Mouse (Mus musculus) neural tube, embryonic 13.5 days (tissue): ENCODE measurements around the gene Cpsf3. TPM values are rescaled to one million over a fixed set of nuclear protein-coding genes. Genes with fewer than 3 reads are reported as not detected.

Experiments used
- ATAC-seq: fragments of 200-750 bp; cut with Nextera tagmentation; 2 replicates; pipeline ENCODE4 v1.8.0; 2017; ENCODE audit warnings: low read depth, mild to moderate bottlenecking, moderate TSS enrichment, moderate library complexity
- H3K27ac ChIP-seq: fragments of 300-500 bp; sonication (generic); replicated peaks from 2 replicates; pipeline ENCODE4 v1.5.1; 2015; ENCODE audit warnings: moderate library complexity, mild to moderate bottlenecking, inconsistent platforms
- H3K27me3 ChIP-seq: fragments of 300-500 bp; sonication (generic); 2 replicates; pipeline ENCODE4 v1.6.1; 2015; ENCODE audit warnings: mild to moderate bottlenecking, inconsistent platforms
- H3K36me3 ChIP-seq: fragments of 300-500 bp; sonication (generic); 2 replicates; pipeline ENCODE4 v1.6.1; 2015; ENCODE audit warnings: mild to moderate bottlenecking, inconsistent platforms
- H3K4me1 ChIP-seq: fragments of 300-500 bp; sonication (generic); replicated peaks from 2 replicates; pipeline ENCODE4 v1.6.1; 2015; ENCODE audit warnings: inconsistent platforms
- H3K4me2 ChIP-seq: fragments of 300-500 bp; sonication (generic); 2 replicates; pipeline ENCODE4 v1.6.1; 2015; ENCODE audit warnings: inconsistent platforms, mild to moderate bottlenecking, moderate library complexity
- H3K4me3 ChIP-seq: fragments of 300-500 bp; sonication (generic); 2 replicates; pipeline ENCODE4 v1.5.1; 2015; ENCODE audit warnings: mild to moderate bottlenecking, inconsistent platforms
- H3K9ac ChIP-seq: fragments of 300-500 bp; sonication (generic); 2 replicates; pipeline ENCODE4 v1.6.1; 2015; ENCODE audit warnings: moderate library complexity, mild to moderate bottlenecking, inconsistent platforms
- H3K9me3 ChIP-seq: fragments of 300-500 bp; sonication (generic); 2 replicates; pipeline ENCODE4 v1.6.1; 2016; ENCODE audit warnings: inconsistent platforms
- WGBS: fragments of 180-500 bp; shearing (Covaris S2); methylation state at CpG from one replicate; pipeline ENCODE4 v1.1.7; 2015; 5-methylcytosine and 5-hydroxymethylcytosine counted together
- polyA plus RNA-seq: library from polyadenylated mRNA; unstranded; fragments of >200 nt; fragmentation: Nextera tagmentation; extraction: Ambion mirVana; gene quantifications from 2 replicates; pipeline ENCODE4 v1.2.1, GENCODE M21; 2015

Gene Cpsf3
- polyA plus RNA-seq, result 91.5 and 102 TPM in 2 replicates

GRCm38 (mm10) chr12:21284761-21285441, at the start of gene Cpsf3:
Gene Cpsf3 (plus strand): TSS chr12:21285391.
- Histone ChIP-seq H3K9me3 (no peaks in the 10 kb centered on the region), H3K9ac (peak within 1 kb of the TSS; percentile 83), H3K4me3 (peak within 1 kb of the TSS; percentile 69), H3K27ac (peak within 1 kb of the TSS; percentile 92), H3K4me1 (peaks cover 36% of the 10 kb centered on the region), H3K27me3 (no peaks in the 10 kb centered on the region), H3K4me2 (peak within 1 kb of the TSS; percentile 67), H3K36me3 (peaks cover 2% of the 10 kb centered on the region)
- WGBS, result 51% methylated on average over 11 of the region's 11 CpGs
- ATAC-seq, result no peak

GRCm38 (mm10) chr12:21241965-21242364, 43.2 kb upstream of the Cpsf3 start:
- no peaks in the 10 kb centered on the region for H3K9me3 ChIP-seq
- H3K27ac ChIP-seq, result peak overlapping the region; percentile 66
- no peak overlapping the region for H3K4me2 ChIP-seq
- no peak overlapping the region for H3K4me3 ChIP-seq
- peaks cover 8% of the 10 kb centered on the region; the same call in 1 of the 2 replicates for H3K4me1 ChIP-seq
- peaks cover 70% of the 10 kb centered on the region for H3K36me3 ChIP-seq
- 36% methylated on average over 3 of the region's 3 CpGs for WGBS
- ATAC-seq, result peak; percentile 55
- no peak overlapping the region for H3K9ac ChIP-seq
- no peaks in the 10 kb centered on the region for H3K27me3 ChIP-seq

GRCm38 (mm10) chr12:21244375-21244960, 40.7 kb upstream of the Cpsf3 start:
- Histone ChIP-seq H3K9ac (no peak overlapping the region), H3K4me3 (no peak overlapping the region), H3K27ac (no peak overlapping the region), H3K9me3 (no peaks in the 10 kb centered on the region), H3K27me3 (no peaks in the 10 kb centered on the region), H3K36me3 (peaks cover 73% of the 10 kb centered on the region), H3K4me2 (no peak overlapping the region), H3K4me1 (peaks cover 8% of the 10 kb centered on the region; the same call in 1 of the 2 replicates)
- ATAC-seq, result no peak
- 94% methylated on average over 11 of the region's 11 CpGs for WGBS

GRCm38 (mm10) chr12:21247711-21248392, 37.3 kb upstream of the Cpsf3 start:
- Histone ChIP-seq H3K36me3 (peaks cover 88% of the 10 kb centered on the region), H3K4me1 (no peaks in the 10 kb centered on the region), H3K9me3 (no peaks in the 10 kb centered on the region), H3K27me3 (no peaks in the 10 kb centered on the region), H3K4me2 (no peak overlapping the region), H3K27ac (no peak overlapping the region), H3K4me3 (no peak overlapping the region), H3K9ac (no peak overlapping the region)
- WGBS, result 82% methylated on average over 7 of the region's 7 CpGs
- no peak for ATAC-seq

DNA sequence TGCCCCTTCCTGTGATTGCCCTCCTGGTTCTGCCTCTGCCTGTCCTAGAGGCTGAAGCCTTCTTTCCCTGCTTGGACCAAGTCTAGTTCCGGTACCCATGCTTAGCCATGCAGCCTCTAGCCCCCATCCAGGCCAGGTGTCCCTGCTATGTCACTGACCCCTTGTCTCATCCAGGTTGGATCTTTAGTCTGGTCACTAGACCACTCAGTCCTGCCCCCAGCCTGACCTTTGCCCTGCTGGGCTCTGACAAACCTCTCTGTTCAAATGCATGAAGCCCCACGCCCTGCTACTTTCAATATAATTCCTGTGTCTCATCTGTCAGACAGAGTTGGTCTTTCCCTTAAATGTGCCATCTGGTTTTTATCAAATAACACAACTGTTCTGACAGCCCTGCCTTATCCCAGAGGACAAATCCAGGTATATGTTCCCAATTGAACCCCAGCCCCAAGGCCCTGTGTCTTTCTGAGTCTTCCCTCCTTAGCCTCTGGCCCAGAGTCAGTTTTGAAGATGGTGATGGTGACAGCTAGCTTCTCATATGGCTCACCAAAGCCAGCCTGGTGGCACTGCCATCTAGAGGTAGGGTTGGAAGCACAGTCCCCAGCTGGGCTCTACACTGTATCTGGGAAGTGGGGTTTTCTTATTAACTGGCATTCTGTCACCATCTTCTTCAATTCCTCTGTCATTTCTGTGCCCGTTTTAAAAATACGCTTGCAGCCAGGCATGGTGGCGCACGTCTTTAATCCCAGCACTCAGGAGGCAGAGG, 24.5 kb upstream of the Cpsf3 start:
- no peak for ATAC-seq
- H3K4me1 ChIP-seq, result no peaks in the 10 kb centered on the region
- no peaks in the 10 kb centered on the region for H3K27me3 ChIP-seq
- no peak overlapping the region for H3K9ac ChIP-seq
- H3K9me3 ChIP-seq, result no peaks in the 10 kb centered on the region
- H3K36me3 ChIP-seq, result peaks cover 89% of the 10 kb centered on the region
- no peak overlapping the region for H3K27ac ChIP-seq
- H3K4me3 ChIP-seq, result no peak overlapping the region
- WGBS, result 93% methylated on average over 6 of the region's 6 CpGs
- H3K4me2 ChIP-seq, result no peak overlapping the region

DNA sequence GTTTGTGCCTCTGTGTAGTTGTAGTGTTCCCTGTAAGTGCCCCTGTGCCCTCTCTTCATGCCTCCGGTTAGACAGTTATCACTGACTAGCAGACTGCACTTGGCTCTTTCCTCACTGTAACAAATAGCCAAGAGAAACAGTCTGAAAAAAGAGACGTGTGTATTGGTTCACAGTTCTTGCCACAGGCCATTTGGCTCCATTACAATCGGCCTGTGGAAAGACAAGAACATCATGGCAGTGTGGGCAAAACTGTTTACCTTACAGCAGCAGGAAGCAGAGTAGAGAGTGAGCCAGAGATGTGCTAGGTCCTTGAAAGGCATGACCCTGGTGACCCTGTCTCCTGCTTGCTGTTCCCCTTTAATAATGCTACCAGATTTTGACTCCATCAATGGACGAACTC, 23.7 kb upstream of the Cpsf3 start:
- H3K4me1 ChIP-seq, result no peaks in the 10 kb centered on the region
- H3K27me3 ChIP-seq, result no peaks in the 10 kb centered on the region
- no peak for ATAC-seq
- no peak overlapping the region for H3K4me3 ChIP-seq
- H3K36me3 ChIP-seq, result peaks cover 87% of the 10 kb centered on the region
- no peak overlapping the region for H3K27ac ChIP-seq
- no peaks in the 10 kb centered on the region for H3K9me3 ChIP-seq
- 85% methylated on average over 4 of the region's 4 CpGs for WGBS
- no peak overlapping the region for H3K4me2 ChIP-seq
- no peak overlapping the region for H3K9ac ChIP-seq

- H3K9ac ChIP-seq, result no peak overlapping the region
- ATAC-seq, result no peak
- no peaks in the 10 kb centered on the region for H3K27me3 ChIP-seq
- no peak overlapping the region for H3K4me3 ChIP-seq
- H3K36me3 ChIP-seq, result peaks cover 81% of the 10 kb centered on the region
- 92% methylated on average over 5 of the region's 5 CpGs for WGBS
- H3K4me1 ChIP-seq, result no peaks in the 10 kb centered on the region
- no peak overlapping the region for H3K4me2 ChIP-seq
- H3K9me3 ChIP-seq, result no peaks in the 10 kb centered on the region
- H3K27ac ChIP-seq, result no peak overlapping the region
Observed at GRCm38 (mm10) chr12:21263256-21263655, 21.9 kb upstream of the Cpsf3 start.

DNA sequence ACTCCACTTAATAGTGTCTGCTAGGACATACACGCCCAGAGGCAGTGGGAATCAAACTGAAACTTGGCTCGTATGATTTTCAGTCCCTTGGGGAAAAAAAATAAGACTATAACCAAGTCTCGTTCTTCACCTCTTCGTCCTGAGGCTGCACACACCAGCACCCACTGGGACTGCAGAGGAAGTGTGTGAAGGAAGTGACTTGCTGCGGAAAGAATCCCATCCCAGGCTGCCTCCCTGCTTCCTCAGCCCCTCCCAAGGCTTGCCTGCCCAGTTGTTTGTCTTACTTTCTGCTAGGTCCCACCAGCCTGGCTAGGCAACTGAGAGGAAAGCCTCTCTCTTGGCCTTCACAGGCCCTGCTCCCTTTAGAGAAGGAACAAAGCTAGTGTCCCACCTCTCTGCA, 20.9 kb upstream of the Cpsf3 start:
- Histone ChIP-seq H3K9ac (no peak overlapping the region), H3K36me3 (peaks cover 83% of the 10 kb centered on the region), H3K27ac (no peak overlapping the region), H3K4me1 (no peaks in the 10 kb centered on the region), H3K4me3 (no peak overlapping the region), H3K27me3 (no peaks in the 10 kb centered on the region), H3K4me2 (no peak overlapping the region), H3K9me3 (no peaks in the 10 kb centered on the region)
- 85% methylated on average over 5 of the region's 5 CpGs for WGBS
- ATAC-seq, result no peak

- Histone ChIP-seq H3K9ac (no peak overlapping the region), H3K9me3 (no peaks in the 10 kb centered on the region), H3K27me3 (no peaks in the 10 kb centered on the region), H3K27ac (no peak overlapping the region), H3K4me1 (no peaks in the 10 kb centered on the region), H3K36me3 (peaks cover 84% of the 10 kb centered on the region), H3K4me2 (no peak overlapping the region), H3K4me3 (no peak overlapping the region)
- 72% methylated on average over 3 of the region's 3 CpGs for WGBS
- ATAC-seq, result no peak
Observed at GRCm38 (mm10) chr12:21264970-21265369, 20.2 kb upstream of the Cpsf3 start.

- no peaks in the 10 kb centered on the region for H3K4me1 ChIP-seq
- ATAC-seq, result no peak
- no peak overlapping the region for H3K27ac ChIP-seq
- WGBS, result 89% methylated on average over 4 of the region's 4 CpGs
- peaks cover 84% of the 10 kb centered on the region for H3K36me3 ChIP-seq
- H3K4me2 ChIP-seq, result no peak overlapping the region
- H3K27me3 ChIP-seq, result no peaks in the 10 kb centered on the region
- no peak overlapping the region for H3K9ac ChIP-seq
- H3K9me3 ChIP-seq, result no peaks in the 10 kb centered on the region
- H3K4me3 ChIP-seq, result no peak overlapping the region
Observed at GRCm38 (mm10) chr12:21265501-21265900, 19.7 kb upstream of the Cpsf3 start.

- H3K27ac ChIP-seq, result no peak overlapping the region
- no peaks in the 10 kb centered on the region for H3K4me1 ChIP-seq
- peaks cover 85% of the 10 kb centered on the region for H3K36me3 ChIP-seq
- no peak overlapping the region for H3K9ac ChIP-seq
- H3K4me2 ChIP-seq, result no peak overlapping the region
- H3K4me3 ChIP-seq, result no peak overlapping the region
- H3K27me3 ChIP-seq, result no peaks in the 10 kb centered on the region
- H3K9me3 ChIP-seq, result no peaks in the 10 kb centered on the region
- WGBS, result 77% methylated on average over 14 of the region's 14 CpGs
- ATAC-seq, result peak; percentile 88
Observed at GRCm38 (mm10) chr12:21265946-21266783, 19.0 kb upstream of the Cpsf3 start.
